Mouse (Mus musculus): ENCODE data around the gene Dnah1.

Gene Dnah1

GRCm38 (mm10) chr14:31323849-31324792 is at the start of gene Dnah1:
TSS of gene Dnah1 (minus strand) at chr14:31323896.
- DNase-seq, result peak; percentile 64

DNA sequence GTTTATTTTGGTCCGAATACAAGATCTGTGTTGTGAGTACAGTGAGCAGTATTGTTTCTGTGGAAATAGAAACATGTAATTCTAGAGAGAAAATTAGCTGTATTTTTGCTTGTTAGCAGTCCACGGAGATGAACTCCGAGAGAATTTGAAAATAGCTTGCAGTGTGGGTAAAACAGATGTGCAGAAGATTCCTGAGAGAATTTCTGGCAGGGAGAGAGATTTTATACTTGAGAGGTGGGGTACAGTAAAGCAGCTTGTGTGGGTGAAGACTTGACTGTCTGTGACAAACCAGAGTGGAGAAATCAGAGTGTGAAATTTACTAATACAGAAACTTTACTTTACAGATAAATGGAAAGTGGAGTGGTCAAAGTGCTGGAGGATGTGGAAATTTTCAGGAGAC is 45.7 kb upstream of the Dnah1 start:
- DNase-seq, result no peak

- DNase-seq, result no peak
Observed at GRCm38 (mm10) chr14:31367951-31368350, 44.3 kb upstream of the Dnah1 start.

DNA sequence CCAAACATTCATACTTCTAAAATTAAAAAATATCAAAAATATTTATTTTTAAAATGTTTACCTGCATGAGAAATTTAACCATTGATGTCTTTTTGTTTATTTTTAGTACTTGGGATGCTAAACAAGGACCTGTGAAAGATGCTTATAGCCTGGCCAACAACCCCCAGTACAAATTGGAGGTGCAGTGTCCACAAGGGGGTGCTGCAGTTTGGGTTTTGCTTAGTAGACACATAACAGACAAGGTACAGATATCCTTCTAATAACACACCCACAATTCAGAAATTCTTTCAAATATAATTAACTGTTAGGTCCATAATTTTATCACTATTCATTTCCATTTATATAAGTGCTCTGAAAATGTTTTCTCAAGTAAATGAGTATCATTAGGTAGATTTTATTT is 41.7 kb upstream of the Dnah1 start:
- peak; percentile 80 for DNase-seq

GRCm38 (mm10) chr14:31364589-31364988 is 40.9 kb upstream of the Dnah1 start:
- no peak for DNase-seq

GRCm38 (mm10) chr14:31362236-31362635 is 38.5 kb upstream of the Dnah1 start:
- DNase-seq, result no peak

- DNase-seq, result no peak
Observed at GRCm38 (mm10) chr14:31345367-31345766, 21.7 kb upstream of the Dnah1 start.

- no peak for DNase-seq
Observed at GRCm38 (mm10) chr14:31343241-31343640, 19.5 kb upstream of the Dnah1 start.

DNA sequence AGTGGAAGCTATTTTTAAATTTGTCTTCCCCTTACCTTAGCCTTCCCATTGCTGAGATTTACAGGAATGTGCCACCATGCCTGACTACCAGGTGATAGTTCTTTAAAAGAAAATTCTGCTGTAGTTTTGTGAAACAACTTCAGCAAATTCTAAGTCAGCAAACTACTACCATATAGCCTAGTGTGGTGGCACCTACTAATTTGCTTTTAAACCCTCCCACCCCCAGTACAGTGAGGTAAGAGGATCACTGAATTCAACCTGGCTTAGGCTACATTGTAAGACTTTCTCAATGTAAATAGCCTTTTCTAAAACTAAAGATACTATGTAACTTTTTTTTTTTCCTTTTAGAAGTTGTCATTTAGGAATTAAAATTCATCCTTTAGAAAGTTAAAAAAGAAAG is 14.3 kb upstream of the Dnah1 start:
- no peak for DNase-seq

GRCm38 (mm10) chr14:31337406-31337805 is 13.7 kb upstream of the Dnah1 start:
- peak; percentile 13 for DNase-seq

- DNase-seq, result peak; percentile 99
Observed at GRCm38 (mm10) chr14:31336369-31337155, 12.9 kb upstream of the Dnah1 start, which contains the start of gene Capn7. TSS of gene Capn7 (plus strand) at chr14:31336638.

- DNase-seq, result no peak
Observed at GRCm38 (mm10) chr14:31335765-31336164, 12.1 kb upstream of the Dnah1 start.

GRCm38 (mm10) chr14:31330957-31331356 is 7.3 kb upstream of the Dnah1 start:
- no peak for DNase-seq

DNA sequence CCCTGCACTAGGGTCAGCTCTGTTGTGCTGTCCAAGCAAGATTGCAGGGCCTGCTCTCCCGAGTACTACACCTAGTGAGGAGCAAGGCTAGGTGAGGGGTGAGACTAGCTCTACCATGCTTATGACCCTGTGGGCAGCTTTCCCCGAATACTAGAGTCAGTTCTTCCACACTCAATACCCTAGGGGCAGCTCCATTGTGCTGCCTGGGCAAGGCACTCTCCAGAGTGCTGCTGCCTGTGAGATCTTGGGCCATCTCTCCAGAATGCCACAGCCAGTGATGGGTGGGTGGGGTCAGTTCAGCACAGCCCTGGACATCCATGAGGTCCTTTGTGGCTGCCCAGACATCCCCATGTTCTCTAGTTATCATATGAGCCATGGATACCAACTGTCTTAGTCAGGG is 6.0 kb upstream of the Dnah1 start:
- DNase-seq, result no peak

DNA sequence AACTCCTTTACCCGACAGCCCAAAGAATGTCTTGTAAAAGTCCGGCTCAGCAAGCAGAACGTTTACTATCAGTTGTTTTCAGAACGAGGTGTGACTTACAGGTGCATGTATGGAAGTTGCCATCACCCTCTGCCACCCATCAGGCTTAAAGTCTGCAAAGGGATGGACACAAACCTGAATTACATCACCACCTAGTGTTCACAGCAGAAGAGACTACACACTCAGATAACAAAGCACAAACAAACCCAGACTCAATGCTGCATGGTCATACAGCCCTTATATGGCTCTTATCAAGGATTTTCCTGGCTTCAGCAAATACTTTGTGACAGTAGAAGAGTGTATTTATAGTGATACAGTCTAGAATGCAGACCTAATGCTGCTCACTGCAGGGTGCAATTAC is 4.0 kb upstream of the Dnah1 start:
- no peak for DNase-seq

DNA sequence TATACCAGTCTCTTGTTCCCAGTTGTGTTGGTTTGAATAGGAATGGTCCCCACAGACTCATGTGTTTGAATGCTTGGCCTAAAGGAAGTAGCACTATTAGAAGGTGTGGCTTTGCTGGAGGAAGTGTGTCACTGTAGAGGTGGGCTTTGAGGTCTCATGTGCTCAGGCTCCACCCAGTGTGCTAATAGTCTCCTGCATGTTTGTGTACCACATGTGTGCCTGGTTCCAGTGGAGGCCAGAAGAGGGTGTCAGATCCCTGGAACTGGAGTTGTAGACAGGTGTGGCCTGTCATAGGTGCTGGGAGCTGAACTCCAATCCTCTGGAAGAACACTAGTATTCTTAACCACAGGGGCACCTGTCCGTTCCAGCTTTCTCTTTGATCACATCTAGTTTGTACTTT is 3.5 kb upstream of the Dnah1 start:
- no peak for DNase-seq

- DNase-seq, result no peak
Observed at GRCm38 (mm10) chr14:31326770-31327169, 3.1 kb upstream of the Dnah1 start.

DNA sequence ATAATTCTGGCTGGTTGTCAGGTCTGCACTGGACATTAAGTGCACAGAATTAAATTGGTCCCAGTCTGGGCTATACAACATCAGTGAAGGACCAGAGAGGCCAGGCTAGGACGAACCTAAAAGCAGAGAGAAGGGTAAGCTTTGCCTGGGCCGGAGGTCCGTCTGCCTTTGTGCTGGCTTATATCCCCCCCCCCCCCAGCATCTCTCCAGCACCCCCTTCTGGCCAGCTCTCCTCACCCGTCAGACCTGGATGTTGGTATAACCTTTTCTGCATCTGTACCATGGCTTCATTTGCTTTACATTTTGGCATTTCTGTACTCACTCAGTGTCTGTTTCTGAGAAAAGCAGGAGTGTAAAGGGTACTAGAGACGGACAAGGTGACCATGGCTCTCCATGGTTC is 1.9 kb upstream of the Dnah1 start:
- DNase-seq, result no peak

DNA sequence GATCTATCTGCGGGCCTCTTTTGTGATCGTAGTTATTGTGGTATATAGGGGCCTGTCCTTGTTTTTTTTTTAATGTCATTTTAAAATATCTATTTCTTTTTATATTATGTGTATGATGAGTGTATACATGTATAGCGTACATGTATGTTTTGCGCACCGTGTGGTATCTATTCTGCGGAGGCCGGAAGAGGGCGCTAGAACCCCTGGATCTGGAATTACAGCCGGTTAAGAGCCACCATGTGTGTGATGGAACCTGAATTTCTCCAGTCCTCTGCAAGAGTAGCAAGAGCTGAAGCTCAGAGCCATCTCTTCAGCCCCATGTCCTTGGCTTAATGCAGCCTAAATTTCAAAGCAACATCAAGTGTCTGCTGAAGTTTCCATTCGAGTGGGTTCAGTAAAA is 1.2 kb upstream of the Dnah1 start:
- peak; percentile 27 for DNase-seq

DNA sequence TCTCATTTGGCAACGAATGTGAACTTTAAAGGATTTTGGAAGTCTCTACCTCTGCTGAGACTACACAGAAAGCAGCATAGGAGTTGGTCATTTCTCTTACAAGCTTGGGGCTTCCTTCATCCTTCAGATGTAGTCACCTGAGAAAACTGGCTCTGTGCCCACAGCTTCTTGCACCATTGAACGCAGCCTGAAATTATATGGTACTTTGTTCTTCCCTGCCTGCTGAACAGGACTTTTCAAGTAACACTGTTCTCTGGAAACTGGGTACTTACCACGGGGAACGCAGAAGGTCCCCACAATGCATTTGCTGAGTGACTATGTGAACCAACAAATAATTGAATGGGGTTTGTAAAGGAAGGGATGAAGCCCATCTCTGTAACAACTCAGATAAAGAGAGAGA is 507 bp downstream of the Dnah1 start:
- DNase-seq, result no peak

DNA sequence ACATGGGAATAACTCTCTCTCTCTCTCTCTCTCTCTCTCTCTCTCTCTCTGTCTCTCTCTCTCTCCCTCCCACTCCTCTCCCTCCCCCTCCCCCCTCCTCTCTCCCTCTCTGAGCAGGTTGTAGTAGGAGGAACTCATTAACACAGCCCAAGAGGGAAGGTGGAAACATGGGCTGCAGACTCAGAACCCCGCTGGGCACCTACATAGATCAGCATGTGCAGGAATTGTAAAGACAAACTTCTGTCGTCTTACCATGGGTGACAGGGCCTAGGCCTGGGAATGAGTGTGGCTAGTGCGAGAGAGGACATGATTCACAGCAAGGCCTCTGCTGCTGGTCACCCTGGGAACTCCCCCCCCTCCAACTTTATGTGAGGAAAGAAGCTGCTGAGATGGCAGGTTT is 1.5 kb downstream of the Dnah1 start:
- DNase-seq, result no peak

DNA sequence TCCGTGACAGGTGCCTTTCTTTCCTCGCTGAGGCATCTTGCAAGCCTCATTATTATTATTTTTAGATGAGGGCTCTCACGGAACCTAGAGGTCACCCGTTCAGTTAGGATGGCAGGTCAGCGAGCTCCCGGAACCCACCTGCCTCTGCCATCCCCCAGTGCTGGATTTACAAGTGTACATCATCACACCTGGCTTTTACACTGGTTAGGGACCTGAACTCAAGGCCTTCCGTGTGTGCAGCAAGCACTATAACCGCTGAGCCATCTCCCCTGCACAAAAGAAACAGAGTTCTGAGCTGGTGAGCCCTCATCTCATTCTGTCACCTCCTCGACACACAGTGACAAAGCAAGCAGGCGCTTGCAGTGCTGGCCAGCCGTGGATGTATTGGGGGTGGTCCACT is 2.5 kb downstream of the Dnah1 start:
- DNase-seq, result no peak

GRCm38 (mm10) chr14:31319546-31319945 is 4.2 kb downstream of the Dnah1 start:
- DNase-seq, result no peak

GRCm38 (mm10) chr14:31317754-31318153 is 5.9 kb downstream of the Dnah1 start:
- DNase-seq, result no peak

Data from thymus, postnatal 14 days (tissue).